Mouse (Mus musculus) urinary bladder, postnatal 14 days (tissue): ENCODE data around the gene Slc25a42.

Experiments used
- DNase-seq: peaks from one replicate; pipeline ENCODE4 v3.0.0; 2021; ENCODE audit warnings: low spot score

The Slc25a42 gene

DNA sequence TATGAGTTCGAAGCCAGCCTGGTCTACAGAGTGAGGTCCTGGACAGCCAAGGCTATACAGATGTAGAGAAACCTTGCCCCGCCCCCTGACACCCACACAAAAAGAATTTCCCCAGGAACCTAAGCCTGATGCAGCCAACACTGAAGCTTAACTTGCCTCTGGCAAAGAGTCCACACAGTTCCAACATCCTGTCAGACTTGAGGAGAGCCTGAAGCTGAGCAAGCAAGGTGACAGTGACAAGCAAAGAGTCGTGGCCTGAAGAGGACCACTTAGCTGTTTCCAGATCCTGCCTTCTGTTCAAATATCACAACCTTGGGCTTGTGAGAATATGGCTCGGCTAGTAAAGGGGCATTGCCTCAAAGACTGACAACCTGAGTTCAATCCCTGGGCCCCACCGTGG, 3.0 kb upstream of the Slc25a42 start:
- no peak for DNase-seq

DNA sequence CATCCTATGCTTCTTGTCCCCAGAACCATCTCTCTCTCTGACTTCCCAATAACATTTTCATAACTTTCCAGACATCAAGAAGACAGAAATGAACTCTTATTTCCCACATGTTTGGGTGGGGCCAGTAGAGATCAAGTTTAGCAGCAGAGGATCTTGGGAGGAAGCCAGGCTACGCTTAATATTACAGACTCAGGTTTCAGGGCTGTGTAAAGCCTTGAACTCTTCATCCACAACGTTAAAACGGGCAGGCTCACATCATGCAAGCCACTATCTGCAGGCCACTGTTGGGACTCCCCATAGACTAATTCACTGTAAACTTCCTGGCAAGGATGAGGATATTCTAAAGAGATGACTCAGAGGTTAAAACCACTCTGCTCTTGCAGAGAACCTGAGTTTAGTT, 2.3 kb upstream of the Slc25a42 start:
- DNase-seq, result no peak

DNA sequence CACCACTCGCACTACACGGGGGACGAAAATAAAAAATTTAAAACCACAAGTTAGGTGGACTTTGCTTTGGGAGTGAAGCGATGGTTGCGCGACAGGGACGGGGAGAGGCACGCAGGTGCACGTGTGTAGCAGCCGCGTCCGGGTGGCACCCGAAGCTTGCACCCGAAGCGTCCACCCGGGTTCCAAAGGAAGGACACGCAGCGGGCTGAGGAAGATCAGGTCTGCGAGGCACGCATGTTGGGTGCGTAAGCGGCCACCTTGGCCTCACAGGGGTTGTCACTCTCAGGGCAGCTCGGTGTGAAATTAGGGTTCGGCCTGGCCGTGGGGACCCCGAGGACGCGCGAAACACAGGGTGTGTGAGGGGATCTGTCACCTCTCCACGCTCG, 386 bp downstream of the Slc25a42 start:
- peak; percentile 33 for DNase-seq

DNA sequence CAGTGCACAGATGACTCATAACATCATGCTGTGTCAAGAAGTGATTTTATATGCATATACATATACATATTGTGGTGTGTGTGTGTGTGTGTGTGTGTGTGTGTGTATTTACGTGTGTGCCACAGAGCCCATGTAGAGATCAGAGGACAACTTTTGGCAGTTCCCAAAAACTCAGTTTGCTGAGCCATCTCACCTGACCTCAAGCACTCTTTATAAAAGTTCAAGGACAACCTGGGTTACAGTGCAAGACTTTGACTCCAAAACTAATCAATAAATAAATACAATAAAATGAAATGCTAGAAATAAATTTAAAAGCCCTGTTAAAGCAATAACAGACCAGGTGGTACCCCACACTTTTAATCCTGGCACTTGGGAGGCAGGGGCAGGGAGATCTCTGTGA, 830 bp downstream of the Slc25a42 start:
- no peak for DNase-seq

DNA sequence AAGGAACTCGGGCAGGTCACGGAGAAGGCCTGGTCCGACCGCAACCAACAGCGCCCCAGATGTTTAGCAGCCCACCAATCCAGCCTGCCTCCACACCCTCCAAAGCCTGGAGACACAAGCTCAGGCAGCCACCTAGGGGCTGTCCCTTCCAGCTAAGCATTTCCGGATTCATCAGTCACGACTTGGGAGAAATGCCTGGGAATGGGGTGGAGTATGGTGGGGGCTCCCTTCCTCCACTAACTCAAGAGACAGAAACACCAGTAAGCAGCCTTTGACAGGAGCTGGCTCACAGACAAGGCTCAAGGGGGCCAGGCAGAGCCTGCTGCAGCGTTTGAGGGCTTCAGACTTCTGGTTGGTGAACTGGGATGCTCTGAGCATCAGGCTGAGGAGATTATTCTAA, 1.6 kb downstream of the Slc25a42 start:
- no peak for DNase-seq

DNA sequence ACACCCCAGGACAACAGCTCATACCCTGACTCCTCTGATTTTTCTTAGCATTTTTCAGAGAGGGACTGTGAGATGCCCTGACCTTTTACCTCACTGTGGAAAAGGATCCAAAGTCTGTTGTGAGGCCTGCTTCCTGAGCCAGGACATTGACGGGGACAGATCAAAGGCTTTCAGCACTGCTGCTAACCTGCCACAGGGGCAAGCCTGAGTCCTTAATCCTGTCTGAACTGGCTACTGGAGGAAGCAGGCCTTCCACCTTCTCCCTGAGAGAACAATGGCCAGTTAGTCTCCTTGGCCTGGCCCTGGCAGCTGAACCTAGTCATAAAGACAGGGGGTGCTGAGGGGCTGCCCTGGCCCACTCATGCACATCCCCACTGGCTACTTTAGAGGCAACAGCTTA, 4.0 kb downstream of the Slc25a42 start:
- DNase-seq, result no peak

DNA sequence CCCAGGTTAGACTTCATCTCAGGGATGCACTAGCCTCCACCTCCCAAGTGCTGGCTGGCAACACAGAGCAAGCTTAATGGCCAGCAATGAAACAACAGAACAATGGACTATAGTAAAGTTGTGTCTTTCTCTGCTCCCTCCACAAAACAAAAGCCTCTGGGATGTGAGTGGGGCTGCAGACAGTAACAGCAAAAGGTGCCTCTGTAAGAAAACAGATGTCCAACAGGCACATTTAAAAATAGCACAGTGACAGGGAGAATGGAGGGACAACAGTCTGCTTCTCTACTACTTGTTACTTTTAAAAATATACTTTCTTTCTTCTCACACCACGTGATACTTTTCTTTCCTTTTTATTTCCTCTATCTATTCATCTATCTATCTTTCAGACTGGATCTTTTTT, 7.3 kb downstream of the Slc25a42 start:
- no peak for DNase-seq

DNA sequence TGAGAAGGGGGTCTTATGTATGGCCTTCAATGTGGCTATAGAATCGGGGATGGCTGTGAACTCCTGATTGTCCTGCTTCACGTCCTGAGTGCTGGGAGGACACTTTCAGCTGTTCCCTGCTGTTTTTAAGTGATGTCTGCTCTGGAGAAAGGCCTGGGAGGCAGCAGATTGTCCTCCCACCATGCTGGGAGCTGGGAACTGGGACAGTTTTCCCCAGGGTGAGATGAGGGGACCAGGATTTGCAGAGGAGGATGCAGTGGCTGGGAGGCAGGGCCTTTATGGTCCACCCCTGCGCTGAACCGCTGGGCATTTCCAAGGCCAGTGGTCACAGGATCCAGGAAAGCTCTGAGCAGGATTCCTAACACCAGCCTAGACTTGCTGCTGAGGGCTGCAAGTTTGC, 9.0 kb downstream of the Slc25a42 start:
- no peak for DNase-seq

DNA sequence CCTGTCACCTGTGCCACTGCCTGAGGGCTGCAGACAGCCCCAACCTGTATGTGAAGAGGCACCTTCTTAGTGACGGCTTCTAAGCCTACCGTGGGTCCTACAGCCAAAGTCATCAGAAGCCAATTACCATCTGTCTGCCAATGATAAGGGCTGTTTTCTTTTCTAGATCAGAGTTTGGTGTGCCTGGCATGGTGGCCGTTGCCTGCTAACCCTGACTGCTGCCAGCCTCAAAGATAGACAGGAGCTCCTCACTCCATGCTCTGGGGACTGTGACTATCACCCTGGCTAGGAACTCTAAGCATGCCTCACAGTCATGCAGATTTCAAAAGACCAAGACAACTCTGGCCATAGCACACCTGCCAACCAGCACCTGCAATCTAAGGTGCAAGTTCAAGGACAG, 10.7 kb downstream of the Slc25a42 start:
- DNase-seq, result no peak

DNA sequence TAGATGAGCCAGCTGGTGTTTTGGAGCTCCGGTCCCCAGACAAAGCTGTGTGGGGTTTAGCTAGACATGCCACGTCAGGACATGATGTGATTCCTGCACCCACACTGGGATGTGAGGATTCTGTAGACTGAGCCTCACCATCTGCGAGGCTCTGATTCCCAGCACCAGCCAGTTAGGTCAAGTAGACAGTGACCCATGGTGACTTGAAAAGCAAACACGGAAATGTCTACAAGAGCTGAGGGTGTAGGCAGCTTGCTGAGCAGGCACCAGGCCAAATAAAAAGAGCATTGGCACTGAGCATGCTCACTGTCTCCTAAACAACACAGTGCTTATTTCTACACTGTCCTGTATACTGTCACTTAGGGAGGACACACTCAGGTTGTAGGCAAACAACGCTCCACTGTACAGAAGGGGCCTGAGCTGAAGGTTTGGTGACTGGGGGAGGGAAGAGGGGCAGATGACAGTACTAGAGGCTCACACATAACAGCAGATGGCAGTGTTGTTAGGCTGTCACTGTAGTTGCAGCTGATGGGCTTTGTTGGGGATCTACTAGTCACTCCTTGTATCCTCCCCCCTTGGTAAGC, 11.9 kb downstream of the Slc25a42 start:
- peak; percentile 57 for DNase-seq

DNA sequence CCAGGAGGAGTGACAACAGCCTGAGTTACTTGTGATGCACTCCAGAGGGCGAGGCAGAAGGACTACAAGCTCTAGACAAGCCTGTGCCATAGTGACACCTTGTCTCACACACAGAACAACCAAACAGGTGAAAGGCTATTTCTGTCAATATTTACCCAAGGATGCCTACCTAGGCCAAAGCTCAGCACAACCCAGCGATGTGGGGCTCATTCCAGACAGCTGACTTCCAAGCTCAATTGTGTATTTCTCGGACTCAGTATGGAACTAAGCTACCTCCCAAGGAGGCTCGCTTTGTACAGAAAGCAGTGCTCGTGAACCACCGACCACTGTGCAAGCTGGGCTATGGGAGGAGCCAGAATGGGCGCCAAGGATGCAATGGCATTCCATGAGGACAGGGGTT, 14.5 kb downstream of the Slc25a42 start:
- DNase-seq, result no peak

DNA sequence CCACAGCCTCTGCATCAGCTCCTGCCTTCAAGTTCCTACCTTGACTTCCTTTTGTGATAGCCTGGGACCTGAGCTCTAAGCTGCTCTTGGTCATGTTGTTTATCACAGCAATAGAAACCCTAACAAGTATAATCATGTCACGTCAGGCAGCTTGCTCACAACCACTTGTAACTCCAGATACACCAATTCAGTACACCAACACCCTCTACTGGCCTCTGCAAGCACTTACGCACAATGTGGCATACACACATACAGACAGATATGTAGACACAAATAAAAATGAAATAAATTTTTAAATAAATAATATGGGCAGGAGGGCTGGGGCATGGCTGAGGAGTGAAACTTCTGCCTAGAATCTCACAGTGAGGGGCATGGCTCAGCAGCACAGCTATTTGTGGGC, 16.3 kb downstream of the Slc25a42 start:
- DNase-seq, result no peak

DNA sequence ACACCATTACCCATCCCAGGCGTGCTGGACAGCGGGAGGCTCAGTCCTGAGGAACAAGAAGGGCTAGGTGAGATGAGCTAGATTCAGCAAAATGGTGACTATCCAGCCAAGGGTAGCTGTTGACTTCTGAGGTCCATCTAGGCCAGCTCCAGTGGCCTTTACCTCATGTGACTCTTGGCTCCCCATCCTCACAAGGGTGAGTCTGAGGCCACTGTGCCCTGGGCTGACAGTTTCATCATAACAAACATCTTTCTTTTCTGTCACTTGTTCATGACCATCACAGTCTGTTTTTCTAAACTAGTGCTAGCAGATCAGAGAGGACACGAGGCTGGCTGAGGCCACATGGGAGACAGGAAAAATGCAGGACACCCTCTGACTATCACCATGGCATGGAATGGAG, 17.9 kb downstream of the Slc25a42 start:
- DNase-seq, result no peak

DNA sequence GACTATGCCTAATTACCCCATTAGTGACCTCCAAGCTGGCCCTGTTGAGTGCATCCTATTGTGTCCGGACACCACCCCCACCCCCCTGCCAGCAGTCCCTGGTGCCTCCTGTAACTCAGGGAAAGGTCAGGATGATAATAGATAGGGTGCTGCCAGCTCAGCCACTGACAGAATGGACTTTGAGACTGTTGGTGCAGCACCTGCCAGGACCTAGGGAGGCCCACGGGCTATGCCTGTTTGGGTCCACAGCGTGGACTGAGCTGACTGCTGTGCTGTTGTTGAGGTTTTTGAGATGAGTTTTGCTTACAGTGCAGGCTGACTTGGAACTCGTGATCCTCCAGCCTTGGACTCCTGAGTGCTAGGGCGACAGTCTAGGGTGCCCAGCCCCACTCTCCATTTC, 18.9 kb downstream of the Slc25a42 start:
- no peak for DNase-seq

DNA sequence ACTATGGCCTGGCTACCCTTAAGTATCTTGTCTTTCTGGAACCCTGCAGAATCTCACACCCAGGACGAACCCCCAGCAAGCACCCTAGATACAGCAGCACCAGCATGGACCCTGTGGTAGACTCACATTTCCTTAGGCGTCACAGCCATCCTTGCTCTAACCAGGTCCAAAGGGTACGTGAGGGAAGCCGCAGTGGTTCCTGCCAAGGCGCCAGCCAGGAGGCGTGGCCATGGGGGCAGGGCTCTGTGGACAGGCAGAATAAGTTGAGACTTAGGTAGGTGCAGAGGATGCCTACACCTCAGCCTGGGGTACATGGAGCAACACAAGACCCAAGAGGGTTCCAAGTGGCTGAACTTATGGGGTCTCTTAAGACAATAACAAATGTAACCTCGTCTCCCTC, 23.4 kb downstream of the Slc25a42 start:
- no peak for DNase-seq

DNA sequence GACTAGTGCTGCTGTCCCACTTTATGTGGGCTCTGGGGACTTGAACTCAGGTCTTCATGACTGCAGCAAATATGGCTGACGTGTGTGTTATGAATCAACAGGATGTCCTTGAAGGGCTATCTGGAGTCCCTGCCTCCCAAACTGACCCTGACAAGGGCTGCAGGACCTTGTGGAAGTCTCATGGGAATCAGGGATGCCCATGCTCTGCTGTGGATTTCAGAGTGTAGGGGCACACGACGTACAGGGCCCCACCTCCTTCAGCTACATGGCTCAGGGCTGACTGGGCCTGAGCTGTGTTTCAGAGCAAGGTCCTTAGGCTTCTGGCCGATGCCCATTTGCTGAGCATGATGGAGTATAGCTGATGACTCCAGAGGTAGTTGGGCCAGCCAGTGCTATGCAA, 28.9 kb downstream of the Slc25a42 start:
- DNase-seq, result no peak

DNA sequence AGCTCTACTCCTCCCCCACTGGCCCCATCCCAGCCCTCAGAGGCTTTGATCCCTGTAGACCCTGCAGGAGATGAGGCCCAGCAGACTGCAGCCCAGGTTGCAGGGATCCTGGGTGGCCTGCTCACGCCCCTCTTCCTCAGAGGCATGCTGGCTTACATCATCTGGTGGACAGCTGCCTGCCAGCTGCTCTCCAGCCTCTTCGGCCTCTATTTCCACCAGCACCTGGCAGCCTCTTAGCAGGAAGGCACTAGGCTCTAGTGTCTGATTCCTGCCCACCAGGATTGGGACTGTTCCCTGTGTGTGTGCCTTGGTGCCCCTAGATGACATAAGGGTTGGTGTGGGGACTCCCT, 30.2 kb downstream of the Slc25a42 start:
- no peak for DNase-seq

DNA sequence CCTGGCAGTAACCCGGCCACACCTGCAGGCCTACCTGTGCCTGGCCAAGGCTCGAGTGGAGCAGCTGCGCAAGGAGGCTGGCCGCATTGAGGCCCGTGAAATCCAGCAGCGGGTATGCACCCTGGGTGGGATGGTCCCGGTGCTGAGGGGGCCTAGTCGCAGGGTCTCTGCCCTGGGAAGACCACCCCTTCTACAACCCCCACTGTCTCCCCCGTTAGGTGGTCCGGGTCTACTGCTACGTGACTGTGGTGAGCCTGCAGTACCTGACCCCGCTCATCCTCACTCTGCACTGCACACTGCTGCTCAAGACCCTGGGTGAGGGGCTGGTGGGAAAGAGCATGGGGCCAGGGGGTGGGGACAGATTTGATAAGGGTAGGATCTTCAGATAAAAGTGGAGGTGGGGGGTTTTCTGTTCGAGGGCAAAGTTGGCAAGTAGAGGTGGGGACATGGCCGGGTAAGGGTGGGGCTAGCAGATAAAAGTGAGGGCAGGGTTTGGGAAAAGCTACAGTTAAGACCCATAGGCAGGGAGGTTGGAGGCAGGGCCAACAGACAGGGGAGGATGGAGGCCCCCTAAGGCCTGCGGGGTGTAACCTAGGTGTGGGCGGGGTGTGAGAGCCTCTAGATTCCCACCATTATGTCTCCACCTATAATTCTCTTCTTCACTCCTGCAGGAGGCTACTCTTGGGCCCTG, 30.7 kb downstream of the Slc25a42 start:
- no peak for DNase-seq

DNA sequence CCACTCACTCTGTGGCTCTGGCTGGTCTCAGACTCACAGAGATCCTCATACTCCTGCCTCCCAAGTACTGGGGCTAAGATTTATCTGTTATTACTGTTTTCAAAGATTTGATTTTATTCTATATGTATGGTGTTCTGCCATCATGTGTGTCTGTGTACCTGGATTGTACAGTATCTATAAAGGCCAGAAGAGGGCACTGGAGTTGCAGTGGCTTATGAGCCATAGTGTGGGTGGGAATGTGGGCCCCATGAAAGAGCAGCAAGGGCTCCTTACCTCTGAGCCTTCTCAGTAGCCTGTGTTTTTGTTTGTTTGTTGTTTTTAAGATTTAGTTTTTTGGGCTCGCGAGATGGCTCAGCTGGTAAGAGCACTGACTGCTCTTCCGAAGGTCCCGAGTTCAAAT, 33.0 kb downstream of the Slc25a42 start:
- DNase-seq, result no peak

DNA sequence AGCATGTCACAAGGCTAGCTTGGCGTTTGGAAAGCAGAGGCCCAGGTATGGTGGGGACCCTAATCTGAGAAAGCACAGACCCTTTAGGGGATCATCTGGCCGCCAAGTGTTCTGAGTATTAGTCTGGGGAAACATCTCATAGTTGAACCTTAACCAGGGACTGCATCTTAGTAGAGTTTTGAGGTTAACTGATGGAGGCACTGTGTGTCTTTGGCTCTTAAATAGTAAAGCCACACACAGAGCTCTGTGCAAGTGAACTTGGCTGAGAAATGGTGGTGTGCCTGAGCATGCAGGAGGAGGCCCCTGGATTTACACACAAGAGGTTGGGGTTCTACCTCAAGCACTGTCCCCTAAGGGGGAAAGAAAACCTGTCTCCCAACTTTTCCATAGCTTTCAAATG, 33.9 kb downstream of the Slc25a42 start:
- no peak for DNase-seq

DNA sequence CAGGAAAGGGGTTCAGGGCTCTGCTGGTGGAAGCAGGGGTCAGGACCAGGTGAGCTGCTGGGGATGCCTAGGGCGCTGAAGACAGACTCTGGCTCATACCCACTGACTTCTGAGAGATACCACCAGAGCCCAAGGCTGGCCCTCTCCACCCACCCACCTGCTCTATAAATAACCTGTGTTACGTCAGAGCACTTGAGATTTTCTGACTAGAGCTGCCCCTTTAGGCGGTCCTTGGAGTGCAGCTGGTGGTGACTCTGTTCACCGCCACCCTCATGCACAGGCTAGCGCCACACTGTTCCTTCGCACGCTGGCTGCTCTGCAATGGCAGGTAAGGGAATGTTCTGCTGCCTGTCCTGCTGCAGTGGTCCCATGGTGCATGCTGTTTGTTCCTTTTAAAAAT, 38.0 kb downstream of the Slc25a42 start:
- DNase-seq, result no peak

DNA sequence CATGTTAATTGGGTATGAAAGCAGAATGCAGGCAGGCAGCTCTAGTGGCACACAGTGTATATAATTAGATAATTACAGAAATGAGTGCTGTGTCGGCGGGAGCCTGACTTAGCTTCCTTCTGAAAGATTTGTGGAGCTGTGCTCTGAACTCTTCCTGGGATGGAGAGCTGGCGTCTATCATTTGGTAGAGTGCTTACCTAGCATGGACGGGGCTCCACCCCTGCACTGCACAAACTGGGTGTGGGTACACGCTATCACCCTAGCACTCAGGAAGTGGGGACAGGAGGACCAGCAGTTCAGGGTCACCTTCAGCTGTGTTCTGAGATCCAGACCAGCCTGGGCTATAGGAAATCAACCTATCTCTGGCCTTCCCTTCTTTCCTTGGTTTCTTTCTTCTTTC, 38.8 kb downstream of the Slc25a42 start:
- no peak for DNase-seq

DNA sequence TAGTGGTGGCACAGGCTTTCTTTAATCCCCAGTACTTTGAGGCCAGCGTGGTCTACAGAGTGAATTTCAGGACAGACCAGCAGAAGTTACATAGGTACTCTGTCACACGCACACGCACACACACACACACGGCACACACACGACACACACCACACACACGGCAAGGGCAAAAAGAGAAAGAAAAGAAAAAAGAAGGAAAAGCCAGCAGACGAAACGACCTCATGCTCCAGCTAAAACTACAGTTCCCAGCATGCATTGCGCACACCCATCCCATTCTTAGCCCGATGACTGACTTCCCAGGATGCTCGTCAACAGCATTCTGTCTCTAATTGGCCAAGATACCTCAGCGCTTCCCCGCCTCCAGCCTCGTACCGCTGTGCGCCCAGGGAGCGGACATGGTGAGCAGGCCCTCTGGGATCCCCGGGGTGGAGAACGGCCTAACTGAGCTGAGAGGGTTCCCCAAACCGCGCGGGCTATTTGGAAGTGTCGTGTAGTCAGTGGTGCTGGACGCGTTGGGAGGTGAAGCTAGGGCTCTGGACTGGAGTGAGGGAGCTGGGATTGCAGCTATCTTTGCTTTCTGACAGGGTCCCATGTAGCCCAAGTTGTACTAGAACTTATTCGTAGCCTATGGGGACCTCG, 39.9 kb downstream of the Slc25a42 start, which contains the start of gene Tmem161a:
Gene Tmem161a, plus strand, starts transcription at position 314 of the 639 bp plus-strand sequence.
- peak; percentile 91 for DNase-seq

DNA sequence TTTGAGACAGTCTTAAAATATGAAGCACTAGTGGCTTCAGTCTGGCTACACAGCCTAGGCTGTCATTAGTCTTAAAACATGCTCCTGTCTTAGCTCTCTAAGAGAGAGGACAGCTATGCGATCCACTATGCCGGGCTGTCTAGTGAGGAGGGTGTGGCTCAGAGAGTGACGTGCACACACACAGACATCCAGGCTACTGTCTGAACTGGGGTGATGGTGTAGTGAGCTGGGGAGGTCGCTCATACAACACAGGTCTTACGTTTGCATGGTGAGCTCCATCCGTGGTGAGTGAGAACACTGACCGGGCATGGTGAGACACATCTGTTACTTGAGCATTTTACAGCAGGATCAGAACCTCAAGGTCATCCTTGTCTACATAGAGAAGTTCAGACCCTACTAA, 40.9 kb downstream of the Slc25a42 start:
- DNase-seq, result no peak
